Mouse (Mus musculus) lung, postnatal 0 days (tissue): ENCODE results near the gene Muc3. TPM values are rescaled to one million over a fixed set of nuclear protein-coding genes. Genes with fewer than 3 reads are reported as not detected.
A peak's percentile ranks its signal among the peaks of the same experiment; 100 is the strongest.

Experiments
- ATAC-seq: fragments of 200-750 bp; cut with Nextera tagmentation; 2 replicates; pipeline ENCODE4 v1.8.0; 2017; ENCODE audit warnings: moderate library complexity
- DNase-seq: peaks from one replicate; pipeline ENCODE4 v3.0.0-alpha.2; 2016; ENCODE audit warnings: low spot score
- H3K27ac ChIP-seq: fragments of 300-500 bp; sonication (generic); 2 replicates; pipeline ENCODE4 v1.5.1; 2014; ENCODE audit warnings: antibody characterized with exemption, mild to moderate bottlenecking, low read length, mixed read lengths
- H3K27me3 ChIP-seq: fragments of 300-500 bp; sonication (generic); replicated peaks from 2 replicates; pipeline ENCODE4 v1.6.1; 2014; ENCODE audit warnings: low read length, mixed read lengths; ENCODE audit not compliant: insufficient read depth
- H3K36me3 ChIP-seq: fragments of 300-500 bp; sonication (generic); 2 replicates; pipeline ENCODE4 v1.6.1; 2014; ENCODE audit warnings: low read length, mixed read lengths; ENCODE audit not compliant: insufficient read depth
- H3K4me1 ChIP-seq: fragments of 300-500 bp; sonication (generic); 2 replicates; pipeline ENCODE4 v1.6.1; 2014; ENCODE audit warnings: antibody characterized with exemption, low read depth, low read length, mixed read lengths; ENCODE audit not compliant: insufficient read depth
- H3K4me2 ChIP-seq: fragments of 300-500 bp; sonication (generic); replicated peaks from 2 replicates; pipeline ENCODE4 v1.6.1; 2014; ENCODE audit warnings: low read depth, mild to moderate bottlenecking, low read length, moderate library complexity, mixed read lengths
- H3K4me3 ChIP-seq: fragments of 300-500 bp; sonication (generic); 2 replicates; pipeline ENCODE4 v1.5.1; 2014; ENCODE audit warnings: low read depth, low read length
- H3K9ac ChIP-seq: fragments of 300-500 bp; sonication (generic); replicated peaks from 2 replicates; pipeline ENCODE4 v1.6.1; 2014; ENCODE audit warnings: low read depth, mild to moderate bottlenecking
- H3K9me3 ChIP-seq: fragments of 300-500 bp; sonication (generic); 2 replicates; pipeline ENCODE4 v1.6.1; 2016; ENCODE audit warnings: low read length, mixed read lengths
- CTCF ChIP-seq: IDR thresholded peaks from 2 replicates; pipeline ENCODE4 v1.5.1; 2016; ENCODE audit warnings: antibody characterized with exemption, mild to moderate bottlenecking
- EP300 ChIP-seq: IDR thresholded peaks from 2 replicates; pipeline ENCODE4 v1.6.1; 2016; ENCODE audit warnings: antibody characterized with exemption, mild to moderate bottlenecking, control low read depth
- WGBS: fragments of 180-500 bp; shearing (Covaris S2); extraction: QIAGEN DNeasy Blood & Tissue Kit; methylation state at CpG from one replicate; pipeline ENCODE4 v1.1.7; 2014; 5-methylcytosine and 5-hydroxymethylcytosine counted together
- polyA plus RNA-seq: library from polyadenylated mRNA; unstranded; fragments of >200 nt; fragmentation: Nextera tagmentation; extraction: Ambion mirVana; gene quantifications from 2 replicates; pipeline ENCODE4 v1.2.1, GENCODE M21; 2015

Gene Muc3
- polyA plus RNA-seq, 1 experiment from 2014 or later, result not detected

GRCm38 (mm10) chr5:137173967-137174366 is 24.8 kb upstream of the Muc3 start:
- H3K9me3 ChIP-seq, result no peaks in the 10 kb centered on the region

GRCm38 (mm10) chr5:137172591-137172990 is 23.5 kb upstream of the Muc3 start:
- TF ChIP-seq EP300 (no peak), CTCF (no peak)
- WGBS, result 0% methylated on average over 1 of the region's 1 CpGs
- Histone ChIP-seq H3K27ac (no peak overlapping the region), H3K4me1 (no peaks in the 10 kb centered on the region), H3K4me3 (no peak overlapping the region), H3K4me2 (no peak overlapping the region), H3K9me3 (no peaks in the 10 kb centered on the region), H3K27me3 (no peaks in the 10 kb centered on the region), H3K9ac (no peak overlapping the region), H3K36me3 (no peaks in the 10 kb centered on the region)
- ATAC-seq (no peak), DNase-seq (no peak)

More at GRCm38 (mm10) chr5:137173967-137174366, 24.8 kb upstream of the Muc3 start:
- no peaks in the 10 kb centered on the region for H3K4me1 ChIP-seq
- no peak overlapping the region for H3K27ac ChIP-seq
- 62% methylated on average over 6 of the region's 6 CpGs for WGBS
- DNase-seq (no peak), ATAC-seq (no peak)
- no peak overlapping the region for H3K4me3 ChIP-seq
- H3K36me3 ChIP-seq, result no peaks in the 10 kb centered on the region
- TF ChIP-seq EP300 (no peak), CTCF (no peak)
- H3K4me2 ChIP-seq, result no peak overlapping the region
- no peak overlapping the region for H3K9ac ChIP-seq
- H3K27me3 ChIP-seq, result no peaks in the 10 kb centered on the region

GRCm38 (mm10) chr5:137171478-137171877 is 22.4 kb upstream of the Muc3 start:
- Histone ChIP-seq H3K4me1 (no peaks in the 10 kb centered on the region), H3K27me3 (no peaks in the 10 kb centered on the region), H3K36me3 (no peaks in the 10 kb centered on the region), H3K4me3 (no peak overlapping the region), H3K4me2 (no peak overlapping the region), H3K9me3 (no peaks in the 10 kb centered on the region), H3K27ac (no peak overlapping the region), H3K9ac (no peak overlapping the region)
- ATAC-seq (no peak), DNase-seq (no peak)
- WGBS, result 46% methylated on average over 7 of the region's 7 CpGs
- TF ChIP-seq EP300 (no peak), CTCF (no peak)

- Histone ChIP-seq H3K4me1 (no peaks in the 10 kb centered on the region), H3K9ac (no peak overlapping the region), H3K27ac (no peak overlapping the region), H3K4me2 (no peak overlapping the region), H3K27me3 (no peaks in the 10 kb centered on the region), H3K9me3 (no peaks in the 10 kb centered on the region), H3K36me3 (no peaks in the 10 kb centered on the region), H3K4me3 (no peak overlapping the region)
- ATAC-seq, result no peak
- WGBS, result 57% methylated on average over 9 of the region's 9 CpGs
- DNase-seq, result no peak
- TF ChIP-seq EP300 (no peak), CTCF (no peak)
These were observed 21.8 kb upstream of the Muc3 start for GRCm38 (mm10) chr5:137170836-137171380.

GRCm38 (mm10) chr5:137167539-137167938 is 18.4 kb upstream of the Muc3 start:
- Histone ChIP-seq H3K27me3 (no peaks in the 10 kb centered on the region), H3K4me2 (no peak overlapping the region), H3K9me3 (no peaks in the 10 kb centered on the region), H3K27ac (no peak overlapping the region), H3K4me3 (no peak overlapping the region), H3K9ac (no peak overlapping the region), H3K36me3 (no peaks in the 10 kb centered on the region), H3K4me1 (no peaks in the 10 kb centered on the region)
- ATAC-seq, result no peak
- DNase-seq, result no peak
- WGBS, result 62% methylated on average over 6 of the region's 6 CpGs
- TF ChIP-seq CTCF (no peak), EP300 (no peak)

- DNase-seq (no peak), ATAC-seq (no peak)
- H3K9me3 ChIP-seq, result no peaks in the 10 kb centered on the region
- no peaks in the 10 kb centered on the region for H3K36me3 ChIP-seq
- H3K27me3 ChIP-seq, result no peaks in the 10 kb centered on the region
- no peak overlapping the region for H3K4me3 ChIP-seq
- H3K4me2 ChIP-seq, result no peak overlapping the region
- no peak overlapping the region for H3K27ac ChIP-seq
- TF ChIP-seq CTCF, result no peak
- TF ChIP-seq EP300, result no peak
- no peak overlapping the region for H3K9ac ChIP-seq
- no peaks in the 10 kb centered on the region for H3K4me1 ChIP-seq
- WGBS, result 69% methylated on average over 9 of the region's 9 CpGs
These were observed 16.9 kb upstream of the Muc3 start for GRCm38 (mm10) chr5:137166012-137166411.

GRCm38 (mm10) chr5:137161853-137162252 is 12.7 kb upstream of the Muc3 start:
- ATAC-seq, result no peak
- no peak overlapping the region for H3K4me3 ChIP-seq
- H3K27ac ChIP-seq, result no peak overlapping the region
- no peaks in the 10 kb centered on the region for H3K9me3 ChIP-seq
- no peak for DNase-seq
- H3K9ac ChIP-seq, result no peak overlapping the region
- no peaks in the 10 kb centered on the region for H3K27me3 ChIP-seq
- H3K36me3 ChIP-seq, result no peaks in the 10 kb centered on the region
- TF ChIP-seq CTCF (no peak), EP300 (peak; percentile 63)
- WGBS, result 70% methylated on average over 4 of the region's 4 CpGs
- H3K4me2 ChIP-seq, result no peak overlapping the region
- no peaks in the 10 kb centered on the region for H3K4me1 ChIP-seq
